Mouse (Mus musculus): ENCODE results near the gene Xylb.

The Xylb gene

GRCm38 (mm10) chr9:119357331-119358057 is at the start of gene Xylb:
Gene Xylb (plus strand): TSS chr9:119357381.
- peak; percentile 79 to 93 for DNase-seq (ENCODE audit: low spot score in 2 of 2)

- no peak for DNase-seq (ENCODE audit: low spot score in 2 of 2)
Measured at GRCm38 (mm10) chr9:119309067-119309466, 48.1 kb upstream of the Xylb start.

- DNase-seq (ENCODE audit: low spot score in 2 of 2), result no peak
Measured at GRCm38 (mm10) chr9:119313096-119313495, 44.1 kb upstream of the Xylb start.

GRCm38 (mm10) chr9:119318891-119319290 is 38.3 kb upstream of the Xylb start:
- DNase-seq (ENCODE audit: low spot score in 2 of 2), result no peak

- no peak for DNase-seq (ENCODE audit: low spot score in 2 of 2)
Measured at GRCm38 (mm10) chr9:119320446-119320845, 36.7 kb upstream of the Xylb start.

GRCm38 (mm10) chr9:119320946-119321345 is 36.2 kb upstream of the Xylb start:
- no peak for DNase-seq (ENCODE audit: low spot score in 2 of 2)

GRCm38 (mm10) chr9:119321392-119322229 is 35.6 kb upstream of the Xylb start:
- no peak for DNase-seq (ENCODE audit: low spot score in 2 of 2)

- peak; percentile 99 to 100 for DNase-seq (ENCODE audit: low spot score in 2 of 2)
Measured at GRCm38 (mm10) chr9:119322289-119323259, 34.6 kb upstream of the Xylb start, which contains the start of gene Oxsr1. Gene Oxsr1 (minus strand): TSS chr9:119322427.

GRCm38 (mm10) chr9:119323260-119323645 is 33.9 kb upstream of the Xylb start:
- no peak for DNase-seq (ENCODE audit: low spot score in 2 of 2)

GRCm38 (mm10) chr9:119324130-119324529 is 33.1 kb upstream of the Xylb start:
- DNase-seq (ENCODE audit: low spot score in 2 of 2), result no peak

GRCm38 (mm10) chr9:119328488-119328887 is 28.7 kb upstream of the Xylb start:
- DNase-seq (ENCODE audit: low spot score in 2 of 2), result no peak

- DNase-seq (ENCODE audit: low spot score in 2 of 2), result peak; percentile 22 to 45
Measured at GRCm38 (mm10) chr9:119330186-119330963, 26.8 kb upstream of the Xylb start.

- DNase-seq (ENCODE audit: low spot score in 2 of 2), result no peak
Measured at GRCm38 (mm10) chr9:119334324-119334723, 22.9 kb upstream of the Xylb start.

- no peak for DNase-seq (ENCODE audit: low spot score in 2 of 2)
Measured at GRCm38 (mm10) chr9:119334834-119335233, 22.3 kb upstream of the Xylb start.

GRCm38 (mm10) chr9:119335571-119335970 is 21.6 kb upstream of the Xylb start:
- no peak for DNase-seq (ENCODE audit: low spot score in 2 of 2)

- DNase-seq (ENCODE audit: low spot score in 2 of 2), result no peak
Measured at GRCm38 (mm10) chr9:119337842-119338241, 19.3 kb upstream of the Xylb start.

GRCm38 (mm10) chr9:119338350-119338749 is 18.8 kb upstream of the Xylb start:
- DNase-seq (ENCODE audit: low spot score in 2 of 2), result no peak

- no peak for DNase-seq (ENCODE audit: low spot score in 2 of 2)
Measured at GRCm38 (mm10) chr9:119339106-119339505, 18.1 kb upstream of the Xylb start.

GRCm38 (mm10) chr9:119339558-119340211 is 17.5 kb upstream of the Xylb start, which contains the start of gene Acaa1a:
Gene Acaa1a (plus strand): TSS chr9:119339676.
- peak; percentile 66 to 84 for DNase-seq (ENCODE audit: low spot score in 2 of 2)

- no peak for DNase-seq (ENCODE audit: low spot score in 2 of 2)
Measured at GRCm38 (mm10) chr9:119340212-119340580, 17.0 kb upstream of the Xylb start.
